Mouse (Mus musculus): Measurements from ENCODE around the gene Chaf1a.
A peak's percentile ranks its signal among the peaks of the same experiment; 100 is the strongest.
"Not testable (repeated sequence)": the region's sequence is repeated elsewhere in the genome, so short reads cannot be mapped to it uniquely, and the experiment has no call there.

The Chaf1a gene

GRCm38 (mm10) chr17:56038583-56039261, 1.5 kb upstream of the Chaf1a start:
- no peak for DNase-seq

GRCm38 (mm10) chr17:56039345-56039744, 894 bp upstream of the Chaf1a start:
- no peak for DNase-seq

- DNase-seq: no peak
These were observed 571 bp downstream of the Chaf1a start for GRCm38 (mm10) chr17:56040857-56041163.

- DNase-seq: no peak
These were observed 11.1 kb downstream of the Chaf1a start for GRCm38 (mm10) chr17:56051369-56051768.

GRCm38 (mm10) chr17:56054938-56055337, 14.7 kb downstream of the Chaf1a start:
- DNase-seq: no peak

- no peak for DNase-seq
These were observed 15.9 kb downstream of the Chaf1a start for GRCm38 (mm10) chr17:56055945-56056678.

- DNase-seq: no peak
These were observed 17.3 kb downstream of the Chaf1a start for GRCm38 (mm10) chr17:56057381-56058120.

GRCm38 (mm10) chr17:56062081-56062480, 21.8 kb downstream of the Chaf1a start:
- DNase-seq: no peak

- DNase-seq: not testable (repeated sequence)
These were observed 25.5 kb downstream of the Chaf1a start for GRCm38 (mm10) chr17:56065715-56066114.

- no peak for DNase-seq
These were observed 26.2 kb downstream of the Chaf1a start for GRCm38 (mm10) chr17:56066451-56066850.

- DNase-seq: no peak
These were observed 28.8 kb downstream of the Chaf1a start for GRCm38 (mm10) chr17:56069066-56069465.

- DNase-seq: no peak
These were observed 30.9 kb downstream of the Chaf1a start for GRCm38 (mm10) chr17:56071126-56071525.

GRCm38 (mm10) chr17:56072243-56072642, 32.0 kb downstream of the Chaf1a start:
- no peak for DNase-seq

- peak; percentile 95 for DNase-seq
These were observed 34.0 kb downstream of the Chaf1a start for GRCm38 (mm10) chr17:56074097-56074826.

- peak; percentile 99 for DNase-seq
These were observed 34.6 kb downstream of the Chaf1a start, which contains the start of gene Ubxn6 for GRCm38 (mm10) chr17:56074827-56075208. Gene Ubxn6, minus strand, starts transcription at chr17:56075028.

GRCm38 (mm10) chr17:56077523-56077922, 37.3 kb downstream of the Chaf1a start:
- DNase-seq: no peak

GRCm38 (mm10) chr17:56078361-56078760, 38.1 kb downstream of the Chaf1a start:
- not testable (repeated sequence) for DNase-seq

GRCm38 (mm10) chr17:56078880-56079795, 38.9 kb downstream of the Chaf1a start, which contains the start of gene Hdgfl2:
Gene Hdgfl2, plus strand, starts transcription at chr17:56079634.
- DNase-seq: peak; percentile 100

GRCm38 (mm10) chr17:56079921-56080320, 39.7 kb downstream of the Chaf1a start:
- DNase-seq: no peak

GRCm38 (mm10) chr17:56080781-56081585, 40.7 kb downstream of the Chaf1a start:
- DNase-seq: peak; percentile 24

- DNase-seq: no peak
These were observed 52.1 kb downstream of the Chaf1a start for GRCm38 (mm10) chr17:56092312-56092711.

Data from lung, postnatal 36 days (tissue).